Mouse (Mus musculus) cerebellum, adult 2 months (tissue): ENCODE measurements around the gene Fbp2. TPM values are rescaled to one million over a fixed set of nuclear protein-coding genes. Genes with fewer than 3 reads are reported as not detected.
A peak's percentile ranks its signal among the peaks of the same experiment; 100 is the strongest.
"Not testable (repeated sequence)": the region's sequence is repeated elsewhere in the genome, so short reads cannot be mapped to it uniquely, and the experiment has no call there.

Source experiments
- DNase-seq, 2 experiments: peaks; one replicate each; pipeline ENCODE4 v3.0.0; 2021
- H3K27ac ChIP-seq: fragments of 200-500 bp; 2 replicates; pipeline ENCODE4 v1.5.1; 2012; ENCODE audit warnings: low read length, control low read depth, inconsistent platforms; ENCODE audit not compliant: insufficient read depth
- H3K27me3 ChIP-seq: fragments of 200-500 bp; 2 replicates; pipeline ENCODE4 v1.6.1; 2012; ENCODE audit warnings: inconsistent platforms, mild to moderate bottlenecking, low read length, moderate library complexity; ENCODE audit not compliant: control insufficient read depth, insufficient read depth
- H3K4me1 ChIP-seq: fragments of 200-500 bp; 2 replicates; pipeline ENCODE4 v1.6.1; 2011; ENCODE audit warnings: low read length; ENCODE audit not compliant: control insufficient read depth, insufficient read depth
- H3K4me3 ChIP-seq: fragments of 200-500 bp; replicated peaks from 2 replicates; pipeline ENCODE3; 2011; ENCODE audit warnings: mild to moderate bottlenecking, low read depth, low read length, control low read depth; ENCODE audit not compliant: insufficient read depth
- CTCF ChIP-seq: fragments of 200-500 bp; IDR thresholded peaks from 2 replicates; pipeline ENCODE4 v1.5.1; 2011; ENCODE audit warnings: low read depth, mild to moderate bottlenecking, control low read depth, low read length, moderate library complexity, borderline replicate concordance; ENCODE audit not compliant: insufficient read depth
- POLR2A ChIP-seq: fragments of 200-500 bp; IDR thresholded peaks from 2 replicates; pipeline ENCODE4 v1.6.1; 2011; ENCODE audit warnings: low read length, control low read depth, borderline replicate concordance; ENCODE audit not compliant: insufficient read depth
- WGBS: fragments of 180-500 bp; shearing (Covaris S2); methylation state at CpG from one replicate; pipeline ENCODE4 v1.1.7; 2018; 5-methylcytosine and 5-hydroxymethylcytosine counted together
- polyA plus RNA-seq: library from polyadenylated mRNA; depleted of rRNA; stranded (reverse); fragments of >200 nt; gene quantifications from 2 replicates; pipeline ENCODE4 v1.2.3, GENCODE M21; 2012; rRNA removed

Fbp2 gene
- polyA plus RNA-seq, 1 experiment: not detected

GRCm38 (mm10) chr13:62856850-62857249, 1.4 kb downstream of the Fbp2 start:
- no peaks in the 10 kb centered on the region for H3K27me3 ChIP-seq
- H3K4me3 ChIP-seq: no peak overlapping the region
- DNase-seq: no peak
- TF ChIP-seq CTCF (no peak), POLR2A (no peak)
- H3K27ac ChIP-seq: no peak overlapping the region
- H3K4me1 ChIP-seq: no peaks in the 10 kb centered on the region
- 75% methylated on average over 14 of the region's 14 CpGs for WGBS

- WGBS: 3% methylated on average over 5 of the region's 5 CpGs
- DNase-seq: peak; percentile 37 to 50
- no peaks in the 10 kb centered on the region for H3K4me1 ChIP-seq
- TF ChIP-seq POLR2A (no peak), CTCF (peak; percentile 74)
- no peak overlapping the region for H3K27ac ChIP-seq
- H3K27me3 ChIP-seq: no peaks in the 10 kb centered on the region
- no peak overlapping the region for H3K4me3 ChIP-seq
These were observed 1.9 kb downstream of the Fbp2 start for GRCm38 (mm10) chr13:62856305-62856675.

- 36% methylated on average over 25 of the region's 25 CpGs for WGBS
These were observed 2.6 kb downstream of the Fbp2 start for GRCm38 (mm10) chr13:62855396-62856304.

GRCm38 (mm10) chr13:62854666-62855065, 3.6 kb downstream of the Fbp2 start:
- Histone ChIP-seq H3K4me3 (no peak overlapping the region), H3K27me3 (no peaks in the 10 kb centered on the region), H3K4me1 (no peaks in the 10 kb centered on the region), H3K27ac (no peak overlapping the region)
- WGBS: 10% methylated on average over 15 of the region's 15 CpGs
- DNase-seq: peak; percentile 25 to 59
- no peak for TF ChIP-seq POLR2A
- TF ChIP-seq CTCF: peak; percentile 69

More at GRCm38 (mm10) chr13:62855396-62856304, 2.6 kb downstream of the Fbp2 start:
- TF ChIP-seq CTCF (no peak), POLR2A (no peak)
- Histone ChIP-seq H3K27ac (no peak overlapping the region), H3K4me1 (no peaks in the 10 kb centered on the region), H3K27me3 (no peaks in the 10 kb centered on the region), H3K4me3 (no peak overlapping the region)
- DNase-seq: no peak

GRCm38 (mm10) chr13:62833341-62833740, 24.9 kb downstream of the Fbp2 start:
- no peaks in the 10 kb centered on the region for H3K27me3 ChIP-seq
- no peak overlapping the region for H3K27ac ChIP-seq
- H3K4me3 ChIP-seq: no peak overlapping the region
- TF ChIP-seq POLR2A (no peak), CTCF (no peak)
- 38% methylated on average over 4 of the region's 4 CpGs for WGBS
- no peak for DNase-seq
- no peaks in the 10 kb centered on the region for H3K4me1 ChIP-seq

- no peak for TF ChIP-seq CTCF
- no peak for TF ChIP-seq POLR2A
- DNase-seq: no peak
- WGBS: 80% methylated on average over 2 of the region's 2 CpGs
- H3K27me3 ChIP-seq: no peaks in the 10 kb centered on the region
- no peaks in the 10 kb centered on the region for H3K4me1 ChIP-seq
- H3K4me3 ChIP-seq: no peak overlapping the region
- H3K27ac ChIP-seq: no peak overlapping the region
These were observed 26.0 kb downstream of the Fbp2 start for GRCm38 (mm10) chr13:62832239-62832638.

GRCm38 (mm10) chr13:62815705-62816104, 42.5 kb downstream of the Fbp2 start:
- 79% methylated on average over 3 of the region's 3 CpGs for WGBS
- DNase-seq, H3K27ac ChIP-seq, H3K4me3 ChIP-seq, H3K27me3 ChIP-seq, H3K4me1 ChIP-seq: not testable (repeated sequence)

- H3K27me3 ChIP-seq: no peaks in the 10 kb centered on the region
- TF ChIP-seq CTCF: no peak
- no peak for TF ChIP-seq POLR2A
- H3K4me3 ChIP-seq: no peak overlapping the region
- 11% methylated on average over 26 of the region's 32 CpGs for WGBS
- DNase-seq: no peak
- no peaks in the 10 kb centered on the region for H3K4me1 ChIP-seq
- H3K27ac ChIP-seq: no peak overlapping the region
These were observed 45.5 kb downstream of the Fbp2 start for GRCm38 (mm10) chr13:62812713-62813112.

- 87% methylated on average over 6 of the region's 6 CpGs for WGBS
- H3K27ac ChIP-seq, H3K4me1 ChIP-seq, DNase-seq, H3K27me3 ChIP-seq, H3K4me3 ChIP-seq: not testable (repeated sequence)
These were observed 50.2 kb downstream of the Fbp2 start for GRCm38 (mm10) chr13:62807981-62808380.

Other genes with a start within 250 kb of the Fbp2 start
- gene 6720489N17Rik, start 234.2 kb downstream of the Fbp2 start, polyA plus RNA-seq: 1.7 and 1.8 TPM in 2 replicates
- gene Platr25, start 97.7 kb downstream of the Fbp2 start, polyA plus RNA-seq: 7.2 and 7.6 TPM in 2 replicates
- gene Gm5141, start 72.6 kb downstream of the Fbp2 start, polyA plus RNA-seq: 2.9 and 3.9 TPM in 2 replicates
- gene Fbp1, start 29.9 kb upstream of the Fbp2 start, polyA plus RNA-seq: 0.21 TPM in 1 of 2 replicates, not detected in the other
- 123 and 126 TPM in 2 replicates for gene 2010111I01Rik, start 106.5 kb upstream of the Fbp2 start, polyA plus RNA-seq